Mouse (Mus musculus) ES-Bruce4 (cell line): ENCODE data around the gene Mark4. TPM values are rescaled to one million over a fixed set of nuclear protein-coding genes. Genes with fewer than 3 reads are reported as not detected.

Experiments used
- H3K27ac ChIP-seq: 2 replicates; pipeline ENCODE4 v1.5.1; 2012; ENCODE audit warnings: low read length, inconsistent platforms; ENCODE audit not compliant: insufficient read depth
- H3K27me3 ChIP-seq: 2 replicates; pipeline ENCODE4 v1.6.1; 2012; ENCODE audit warnings: mild to moderate bottlenecking, low read length, inconsistent platforms; ENCODE audit not compliant: control insufficient read depth, poor library complexity, insufficient read depth, severe bottlenecking
- H3K36me3 ChIP-seq: 2 replicates; pipeline ENCODE4 v1.6.1; 2012; ENCODE audit warnings: inconsistent platforms, mild to moderate bottlenecking, low read length, moderate library complexity; ENCODE audit not compliant: control insufficient read depth, poor library complexity, insufficient read depth, severe bottlenecking
- H3K4me1 ChIP-seq: one replicate; pipeline ENCODE4 v1.8.1; 2011; ENCODE audit warnings: low read length; ENCODE audit not compliant: control insufficient read depth, insufficient read depth
- H3K4me3 ChIP-seq: 2 replicates; pipeline ENCODE4 v1.5.1; 2011; ENCODE audit warnings: low read depth, mild to moderate bottlenecking, low read length
- H3K9ac ChIP-seq: 2 replicates; pipeline ENCODE4 v1.6.1; 2012; ENCODE audit warnings: low read depth, mild to moderate bottlenecking, inconsistent platforms; ENCODE audit not compliant: poor library complexity, severe bottlenecking
- H3K9me3 ChIP-seq: replicated peaks from 2 replicates; pipeline ENCODE4 v1.6.1; 2012; ENCODE audit warnings: mild to moderate bottlenecking, low read length, inconsistent platforms; ENCODE audit not compliant: control insufficient read depth, poor library complexity, insufficient read depth, severe bottlenecking
- CTCF ChIP-seq: IDR thresholded peaks from one replicate; pipeline ENCODE4 v1.8.1; 2011; ENCODE audit warnings: low read depth, low read length
- EP300 ChIP-seq: IDR thresholded peaks from 2 replicates; pipeline ENCODE4 v1.6.1; 2011; ENCODE audit warnings: low read depth, low read length; ENCODE audit not compliant: insufficient read depth
- POLR2A ChIP-seq: IDR thresholded peaks from one replicate; pipeline ENCODE4 v1.8.1; 2011; ENCODE audit warnings: low read length; ENCODE audit not compliant: insufficient read depth
- polyA plus RNA-seq: library from polyadenylated mRNA; stranded (reverse); fragments of >200 nt; gene quantifications from 2 replicates; pipeline ENCODE4 v1.2.4, GENCODE M21; 2011; ENCODE audit warnings: low read depth; ENCODE audit not compliant: missing spikeins, insufficient read depth, insufficient read length

Mark4 gene
- polyA plus RNA-seq, 1 experiment, result 33.3 TPM

DNA sequence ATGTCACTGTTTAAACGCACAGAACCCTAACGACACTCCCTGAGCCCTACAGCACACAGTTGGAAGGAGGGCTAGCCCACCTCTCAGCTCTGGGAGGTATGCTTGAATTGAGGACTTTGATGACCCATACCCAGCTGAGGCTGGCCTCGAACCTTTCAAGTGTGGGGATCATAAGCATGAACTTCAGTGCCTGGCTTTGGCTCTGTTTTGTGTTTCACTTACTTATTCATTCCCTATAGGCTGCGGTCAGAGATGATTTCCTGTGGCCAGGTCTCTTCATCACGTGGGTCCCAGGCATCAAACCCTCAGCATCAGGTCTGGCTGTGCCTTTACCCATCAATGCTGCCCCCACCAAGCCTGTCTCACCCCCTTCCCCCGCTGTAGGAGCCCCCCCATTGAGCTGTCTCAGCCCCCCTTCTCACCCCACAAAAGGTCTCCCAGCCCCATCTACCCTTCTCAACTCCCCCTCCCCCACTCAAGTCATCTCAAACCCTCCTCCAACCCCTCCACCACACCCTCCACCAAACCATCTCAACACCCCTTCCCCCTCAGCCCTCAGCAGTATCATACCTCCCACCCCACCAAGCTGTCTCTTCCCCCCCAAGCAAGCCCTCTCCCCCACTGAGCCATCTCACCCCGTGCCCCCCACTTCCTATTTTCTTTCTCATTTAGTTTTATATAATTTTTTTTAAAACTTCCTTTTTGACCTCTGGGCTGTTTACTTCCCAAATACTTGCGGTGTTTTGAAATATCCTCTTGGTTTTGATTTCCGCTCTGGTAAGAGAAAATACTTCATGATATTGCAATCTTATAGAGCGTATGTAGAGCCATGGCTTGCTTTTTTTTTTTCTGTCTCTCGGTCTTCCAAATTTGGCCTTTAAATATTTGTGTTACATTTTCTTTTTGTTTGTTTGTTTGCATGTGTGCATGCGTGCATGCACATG, 42.1 kb upstream of the Mark4 start:
- Histone ChIP-seq H3K27ac (no peak overlapping the region), H3K36me3 (no peaks in the 10 kb centered on the region)
- no peak for TF ChIP-seq POLR2A
- TF ChIP-seq EP300, result no peak
- no peak for TF ChIP-seq CTCF

GRCm38 (mm10) chr7:19498326-19498725, 39.7 kb upstream of the Mark4 start:
- Histone ChIP-seq H3K36me3 (no peaks in the 10 kb centered on the region), H3K27ac (no peak overlapping the region), H3K9ac (no peak overlapping the region), H3K27me3 (no peaks in the 10 kb centered on the region), H3K9me3 (no peaks in the 10 kb centered on the region), H3K4me3 (no peak overlapping the region), H3K4me1 (no peaks in the 10 kb centered on the region)
- TF ChIP-seq POLR2A (no peak), CTCF (no peak), EP300 (no peak)

More for the DNA sequence above, 42.1 kb upstream of the Mark4 start:
- Histone ChIP-seq H3K4me3 (no peak overlapping the region), H3K27me3 (no peaks in the 10 kb centered on the region), H3K4me1 (no peaks in the 10 kb centered on the region), H3K9me3 (no peaks in the 10 kb centered on the region), H3K9ac (no peak overlapping the region)

GRCm38 (mm10) chr7:19496214-19496555, 37.6 kb upstream of the Mark4 start:
- TF ChIP-seq EP300 (no peak), CTCF (no peak), POLR2A (no peak)
- Histone ChIP-seq H3K4me1 (no peaks in the 10 kb centered on the region), H3K4me3 (no peak overlapping the region), H3K27ac (no peak overlapping the region), H3K9me3 (no peaks in the 10 kb centered on the region), H3K36me3 (no peaks in the 10 kb centered on the region), H3K27me3 (no peaks in the 10 kb centered on the region), H3K9ac (no peak overlapping the region)

DNA sequence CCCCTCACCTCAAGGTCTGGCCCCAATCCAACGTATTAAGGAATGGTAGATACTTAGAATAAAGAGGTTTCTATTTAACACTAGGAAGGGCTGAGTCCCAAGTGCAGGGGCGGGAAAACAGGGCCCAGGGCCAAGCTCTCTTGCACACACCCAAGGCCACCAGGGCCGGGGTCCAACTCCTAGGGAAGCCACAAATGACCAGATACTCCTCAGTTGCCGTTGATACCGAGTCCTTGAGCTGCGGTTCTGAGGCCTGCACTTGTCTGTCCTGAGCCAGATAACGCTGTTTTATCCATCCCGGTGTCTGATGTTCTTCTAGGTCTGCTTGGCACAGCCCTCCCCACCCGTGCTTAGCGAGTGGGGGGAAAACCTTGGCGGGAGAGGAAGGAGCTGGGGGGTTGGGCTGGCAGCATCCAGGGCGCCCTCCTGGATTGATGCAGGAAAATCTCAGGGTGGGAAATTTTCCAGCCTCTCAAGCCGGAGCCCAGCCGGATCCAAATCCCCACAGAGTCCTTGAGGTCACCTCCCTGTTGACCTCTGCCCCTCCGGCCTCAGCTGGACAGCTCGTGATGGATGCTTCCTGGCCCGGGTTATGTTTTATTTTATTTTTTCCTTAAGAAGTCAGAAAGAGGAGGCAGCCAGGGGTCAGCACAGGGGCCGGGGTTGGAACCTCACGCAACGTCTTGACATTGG, 37.0 kb upstream of the Mark4 start:
- H3K4me3 ChIP-seq, result no peak overlapping the region
- H3K9me3 ChIP-seq, result no peaks in the 10 kb centered on the region
- no peak for TF ChIP-seq CTCF
- TF ChIP-seq POLR2A, result no peak
- TF ChIP-seq EP300, result no peak
- no peaks in the 10 kb centered on the region for H3K4me1 ChIP-seq
- no peak overlapping the region for H3K9ac ChIP-seq
- no peaks in the 10 kb centered on the region for H3K27me3 ChIP-seq
- H3K36me3 ChIP-seq, result no peaks in the 10 kb centered on the region
- no peak overlapping the region for H3K27ac ChIP-seq

DNA sequence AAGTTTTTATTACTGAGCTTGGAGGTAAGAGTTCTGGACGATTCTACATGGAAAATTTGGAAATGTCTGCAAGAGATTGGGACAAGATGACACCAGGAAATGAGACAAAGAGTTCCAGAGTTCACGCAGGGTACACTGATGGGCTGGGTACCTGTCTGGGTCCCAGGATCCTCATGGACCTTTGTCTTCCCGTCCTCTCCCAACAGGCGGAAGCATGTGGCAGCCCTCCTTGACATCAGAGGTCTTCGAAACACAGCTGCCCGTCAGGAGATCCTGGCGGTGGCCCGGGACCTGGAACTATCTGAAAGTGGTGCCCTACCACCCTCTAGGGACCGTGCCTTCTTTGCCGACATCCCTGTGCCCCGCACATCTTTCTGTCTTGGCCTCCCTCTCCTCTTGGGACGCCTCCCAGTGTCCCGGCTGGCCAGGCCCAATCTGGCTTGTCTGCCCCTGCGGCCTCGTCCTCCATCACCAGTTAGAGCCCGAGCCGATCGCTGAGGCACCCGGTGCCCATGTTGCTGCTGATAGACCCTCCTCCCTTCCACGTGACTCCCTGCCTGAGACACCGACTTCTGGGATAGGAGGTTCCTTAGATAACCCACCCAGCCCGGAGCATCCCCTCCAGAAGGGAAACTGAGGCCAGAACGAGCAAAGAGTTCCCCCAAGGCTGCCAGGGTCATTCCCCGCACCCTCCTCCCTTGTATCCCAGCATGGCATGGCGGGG, 36.3 kb upstream of the Mark4 start:
- H3K4me1 ChIP-seq, result no peaks in the 10 kb centered on the region
- no peaks in the 10 kb centered on the region for H3K9me3 ChIP-seq
- H3K9ac ChIP-seq, result no peak overlapping the region
- no peaks in the 10 kb centered on the region; the same call in 1 of the 2 replicates for H3K27me3 ChIP-seq
- no peak overlapping the region for H3K27ac ChIP-seq
- no peak for TF ChIP-seq EP300
- TF ChIP-seq CTCF, result no peak
- TF ChIP-seq POLR2A, result no peak
- peak overlapping the region; percentile 3 for H3K4me3 ChIP-seq
- no peaks in the 10 kb centered on the region for H3K36me3 ChIP-seq
